Mouse (Mus musculus) mouse embryonic stem cell (cell line): ENCODE data around the gene Itpr3.

ENCODE experiments used
- in situ Hi-C, 2 experiments: fragments of 300-500 bp; cut with MboI; formaldehyde crosslinking; loops; 1 replicate in 1 of 2; 3 replicates in 1 of 2; pipeline ENCODE4 v1.14.3; 2019 to 2020; ENCODE audit warnings: low sequenced_read_pairs in 2 of 2, low pct_unique_long_range_greater_than_20kb in 1 of 2, mixed read lengths in 1 of 2; ENCODE audit not compliant: unreplicated experiment in 1 of 2

Itpr3 gene

GRCm38 (mm10) chr17:27087426-27087825 lies 30.3 kb downstream of the Itpr3 start:
- in situ Hi-C loops = loop anchor here in 1 of 2 experiments (5.0 kb wide), 1 partner anchor 40 kb away; no protein-coding TSS in a partner anchor

- in situ Hi-C loops = no loop called here
These were observed 33.0 kb downstream of the Itpr3 start for GRCm38 (mm10) chr17:27090068-27090467.

GRCm38 (mm10) chr17:27095690-27096089 lies 38.6 kb downstream of the Itpr3 start:
- in situ Hi-C loops = no loop called here

GRCm38 (mm10) chr17:27101675-27102074 lies 44.6 kb downstream of the Itpr3 start:
- in situ Hi-C loops = no loop called here

- in situ Hi-C loops = loop anchor here in 1 of 2 experiments (5.0 kb wide), 1 partner anchor 74 kb away; no protein-coding TSS in a partner anchor
These were observed 48.8 kb downstream of the Itpr3 start for GRCm38 (mm10) chr17:27105698-27106470.

- in situ Hi-C loops = loop anchor here in 1 of 2 experiments (5.0 kb wide), 1 partner anchor 74 kb away; no protein-coding TSS in a partner anchor
These were observed 49.6 kb downstream of the Itpr3 start for GRCm38 (mm10) chr17:27106745-27107144.

GRCm38 (mm10) chr17:27107936-27108335 lies 50.8 kb downstream of the Itpr3 start:
- in situ Hi-C loops = loop anchor here in 1 of 2 experiments (5.0 kb wide), 1 partner anchor 76 kb away; no protein-coding TSS in a partner anchor

GRCm38 (mm10) chr17:27110072-27110471 lies 53.0 kb downstream of the Itpr3 start:
- in situ Hi-C loops = no loop called here

GRCm38 (mm10) chr17:27118676-27119539 lies 61.8 kb downstream of the Itpr3 start:
- in situ Hi-C loops = no loop called here

- in situ Hi-C loops = no loop called here
These were observed 62.4 kb downstream of the Itpr3 start for GRCm38 (mm10) chr17:27119540-27119895.

- in situ Hi-C loops = no loop called here
These were observed 62.9 kb downstream of the Itpr3 start for GRCm38 (mm10) chr17:27119954-27120353.

GRCm38 (mm10) chr17:27120561-27121024 lies 63.5 kb downstream of the Itpr3 start:
- in situ Hi-C loops = no loop called here

GRCm38 (mm10) chr17:27121266-27121665 lies 64.2 kb downstream of the Itpr3 start:
- in situ Hi-C loops = no loop called here

- in situ Hi-C loops = no loop called here
These were observed 64.7 kb downstream of the Itpr3 start for GRCm38 (mm10) chr17:27121781-27122180.

GRCm38 (mm10) chr17:27122701-27123100 lies 65.6 kb downstream of the Itpr3 start:
- in situ Hi-C loops = no loop called here

- in situ Hi-C loops = no loop called here
These were observed 66.0 kb downstream of the Itpr3 start for GRCm38 (mm10) chr17:27123103-27123502.

GRCm38 (mm10) chr17:27123813-27124375 lies 66.8 kb downstream of the Itpr3 start:
- in situ Hi-C loops = no loop called here

- in situ Hi-C loops = no loop called here
These were observed 68.1 kb downstream of the Itpr3 start for GRCm38 (mm10) chr17:27125185-27125584.

GRCm38 (mm10) chr17:27125669-27126202 lies 68.6 kb downstream of the Itpr3 start:
- in situ Hi-C loops = no loop called here
